Mouse (Mus musculus) frontal cortex, adult 2 months (tissue): Measurements from ENCODE around the gene Padi6. TPM values are rescaled to one million over a fixed set of nuclear protein-coding genes. Genes with fewer than 3 reads are reported as not detected.
A peak's percentile ranks its signal among the peaks of the same experiment; 100 is the strongest.

Experiments
- DNase-seq, 2 experiments: peaks; one replicate each; pipeline ENCODE4 v3.0.0; 2022; ENCODE audit warnings: low spot score in 1 of 2; ENCODE audit errors: extremely low spot score in 1 of 2
- polyA plus RNA-seq: library from polyadenylated mRNA; depleted of rRNA; stranded (reverse); fragments of >200 nt; gene quantifications from 2 replicates; pipeline ENCODE4 v1.2.3, GENCODE M21; 2012; rRNA removed

Gene Padi6
- polyA plus RNA-seq, result 0.97 and 1.2 TPM in 2 replicates

DNA sequence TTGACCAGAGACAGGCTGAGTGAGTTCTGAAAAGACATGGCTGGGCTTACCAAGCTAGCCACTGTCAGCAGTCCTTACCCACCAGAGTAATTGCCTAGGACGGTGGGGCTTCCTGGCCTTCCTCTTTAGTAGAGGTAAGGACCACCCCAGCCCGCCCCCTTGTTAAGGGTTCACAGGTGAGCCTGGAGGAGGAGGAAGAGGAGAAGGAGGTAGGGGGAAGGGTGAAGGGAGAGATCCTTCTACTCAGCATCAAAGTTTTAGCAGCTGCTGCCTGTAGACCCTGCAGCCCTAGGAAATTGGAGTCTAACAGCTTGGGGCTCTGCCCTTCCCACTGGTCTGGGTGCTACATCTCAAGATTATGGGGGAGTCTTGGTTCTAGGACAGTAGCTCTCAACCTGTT, at the start of gene Padi6:
TSS of gene Padi6 (minus strand) at position 101 of the 400 bp plus-strand sequence.
- no peak for DNase-seq

DNA sequence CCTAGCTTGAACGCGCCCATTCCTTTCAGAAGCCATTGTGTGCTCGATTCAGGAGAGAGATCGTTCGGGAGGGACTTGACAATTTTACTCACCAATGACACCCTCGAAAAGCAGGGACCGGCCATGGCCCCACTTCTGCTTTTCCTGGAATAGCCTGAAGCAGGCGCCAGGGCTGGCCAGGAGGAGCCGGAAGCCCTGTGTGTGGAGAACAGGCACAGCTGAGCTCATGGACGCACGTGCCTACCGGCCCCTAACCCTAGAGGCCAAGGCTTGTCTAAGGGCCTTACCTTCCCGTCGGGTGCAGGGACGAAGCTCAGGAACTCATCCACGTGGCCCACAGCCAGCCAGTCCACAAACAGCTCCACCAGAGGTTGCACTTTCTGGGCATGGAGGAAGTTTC, 48.6 kb upstream of the Padi6 start:
- DNase-seq, result no peak

DNA sequence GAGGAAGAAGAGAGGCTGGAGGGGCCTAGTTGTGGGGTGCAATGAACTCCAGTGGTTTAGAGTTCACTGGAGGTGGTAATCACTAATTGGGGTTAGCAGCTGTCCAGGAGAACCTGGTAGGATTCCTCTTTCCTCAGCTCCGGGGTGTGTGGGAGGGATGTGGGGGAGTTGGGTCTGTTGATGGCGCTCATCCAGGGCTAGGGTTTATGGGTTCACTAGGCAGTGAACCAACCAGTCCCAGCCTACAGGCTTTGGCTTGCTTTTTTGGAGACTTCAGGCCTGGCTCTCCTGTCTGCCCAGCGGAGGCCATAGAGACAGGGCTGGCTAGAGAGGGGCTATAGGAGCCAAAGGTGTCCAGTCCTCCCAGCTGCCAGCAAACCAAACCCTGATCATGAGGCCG, 47.5 kb upstream of the Padi6 start:
- DNase-seq, result no peak

DNA sequence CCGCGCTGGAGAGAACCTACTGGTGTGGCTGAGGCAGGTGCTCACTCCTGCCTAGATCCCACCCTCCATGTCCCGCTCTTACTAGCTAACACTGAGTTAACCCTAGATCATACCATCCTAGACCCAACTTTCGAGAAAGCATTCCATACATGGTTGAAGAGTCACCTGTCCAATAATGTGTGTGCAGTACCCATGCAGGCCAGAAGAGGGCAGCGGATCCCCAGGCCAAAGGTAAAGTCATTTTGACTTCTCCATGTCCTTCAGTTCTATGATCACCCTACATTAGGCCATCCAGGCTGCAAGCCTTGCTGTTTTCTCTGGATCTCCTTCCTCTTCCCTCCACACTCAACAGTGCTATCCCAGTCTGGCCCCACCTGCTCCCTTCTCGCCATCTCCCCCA, 46.5 kb upstream of the Padi6 start:
- peak in 1 of 2 experiments; percentile 63 for DNase-seq

DNA sequence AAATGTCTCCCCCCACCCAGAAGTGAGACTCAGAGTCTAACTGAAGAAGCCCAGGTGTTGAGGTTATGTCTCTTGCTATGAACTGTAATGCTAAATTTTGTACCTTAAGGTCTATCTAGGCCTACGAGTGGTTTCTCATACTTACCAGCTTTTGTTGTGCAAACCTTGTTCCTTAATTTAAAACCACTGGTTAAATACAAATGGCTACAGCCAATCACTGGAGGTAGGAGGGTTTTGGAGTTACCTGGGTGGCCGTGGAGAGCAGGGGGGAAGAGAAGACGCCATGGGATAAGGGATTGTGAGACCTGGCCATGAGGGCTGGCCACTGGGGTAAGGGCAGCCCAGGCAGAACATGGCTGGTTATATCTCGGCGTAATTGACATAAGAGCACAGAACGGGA, 45.8 kb upstream of the Padi6 start:
- no peak for DNase-seq

DNA sequence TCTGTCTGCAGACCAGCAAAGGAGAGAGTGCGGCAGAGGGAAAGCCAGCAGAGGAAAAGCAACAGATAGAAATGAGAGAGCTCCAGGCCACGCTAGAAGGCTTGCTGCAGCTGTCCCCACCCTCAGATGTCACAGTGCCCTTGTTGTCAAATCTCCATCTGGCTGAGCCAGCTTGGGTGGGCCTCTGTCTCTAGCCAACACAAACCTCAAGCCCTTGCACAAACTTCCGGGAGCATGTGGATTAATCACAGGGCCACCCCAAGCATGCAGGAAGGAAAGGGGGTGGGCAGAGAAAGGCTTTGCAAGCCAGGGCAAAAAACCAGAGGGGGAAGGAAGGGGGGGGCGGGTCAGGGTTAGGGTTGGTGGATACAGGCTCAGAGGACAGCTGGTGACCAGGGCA, 45.0 kb upstream of the Padi6 start:
- no peak for DNase-seq

DNA sequence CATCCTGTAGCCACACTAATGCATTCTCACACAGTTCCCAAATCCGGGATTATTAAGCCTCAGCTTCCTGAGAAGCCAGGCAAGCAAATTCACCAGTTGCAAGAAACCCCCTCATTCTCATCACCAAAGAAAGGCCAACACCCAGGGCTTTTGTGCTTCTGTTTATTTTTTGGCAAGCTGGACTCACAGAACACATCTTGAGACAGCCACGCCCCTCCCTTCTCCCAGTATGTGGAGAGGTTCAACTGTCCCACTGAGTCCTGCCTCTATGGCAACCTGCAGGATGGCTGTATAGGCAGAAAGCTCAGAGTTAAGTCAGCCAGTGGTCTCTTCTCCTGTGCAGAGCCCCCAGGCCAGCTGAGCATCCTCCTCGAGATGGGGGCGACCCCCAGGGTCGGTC, 42.8 kb upstream of the Padi6 start:
- DNase-seq, result no peak

DNA sequence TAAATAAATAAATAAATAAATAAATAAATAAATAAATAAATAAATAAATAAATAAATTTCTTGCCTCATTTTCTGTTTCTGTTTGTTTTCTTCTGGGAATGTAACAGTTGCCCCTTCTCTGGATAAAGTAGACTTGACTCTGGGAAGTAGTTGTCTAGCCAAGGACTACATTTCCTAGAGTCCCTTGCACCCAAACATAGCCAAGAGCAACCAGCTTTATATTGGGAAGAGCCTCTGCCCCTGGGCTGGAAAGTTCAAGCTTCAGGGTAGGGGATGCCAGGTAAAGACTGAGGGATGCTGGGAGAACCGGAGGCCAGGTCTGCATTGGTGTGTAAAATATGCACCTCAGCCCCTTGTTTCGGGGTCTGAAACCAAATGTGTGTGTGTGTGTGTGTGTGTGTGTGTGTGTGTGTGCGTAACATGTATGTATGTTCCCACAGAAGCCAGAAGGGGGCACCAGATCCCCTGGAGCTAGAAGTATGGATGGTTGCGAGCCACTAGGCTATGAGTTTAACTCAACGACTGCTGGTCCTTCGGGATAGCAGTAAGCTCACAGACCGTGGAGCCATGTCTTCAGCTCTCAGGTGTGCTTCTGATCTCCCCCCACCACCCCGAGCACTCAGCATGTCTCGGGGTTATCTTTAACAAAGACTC, 42.0 kb upstream of the Padi6 start:
- DNase-seq, result no peak

DNA sequence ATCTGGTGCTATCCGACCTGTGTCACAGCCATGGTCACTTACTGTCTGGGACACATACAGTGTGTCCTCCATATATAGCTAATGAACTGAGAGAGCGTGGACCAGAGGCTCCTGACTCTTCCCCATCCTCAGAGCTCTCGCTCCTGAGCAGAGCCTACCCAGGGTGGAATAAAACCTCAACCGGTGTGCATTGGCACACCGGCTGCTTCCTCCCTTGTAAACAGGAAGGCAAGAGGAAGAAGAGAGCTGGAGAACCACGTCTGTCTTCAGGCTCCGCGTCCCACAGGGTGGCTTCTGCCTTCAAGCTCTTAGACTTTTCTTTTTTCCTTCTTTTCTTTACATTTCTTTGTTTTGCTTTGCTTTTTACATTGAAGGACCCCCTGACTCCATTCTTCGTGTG, 40.4 kb upstream of the Padi6 start:
- no peak for DNase-seq

DNA sequence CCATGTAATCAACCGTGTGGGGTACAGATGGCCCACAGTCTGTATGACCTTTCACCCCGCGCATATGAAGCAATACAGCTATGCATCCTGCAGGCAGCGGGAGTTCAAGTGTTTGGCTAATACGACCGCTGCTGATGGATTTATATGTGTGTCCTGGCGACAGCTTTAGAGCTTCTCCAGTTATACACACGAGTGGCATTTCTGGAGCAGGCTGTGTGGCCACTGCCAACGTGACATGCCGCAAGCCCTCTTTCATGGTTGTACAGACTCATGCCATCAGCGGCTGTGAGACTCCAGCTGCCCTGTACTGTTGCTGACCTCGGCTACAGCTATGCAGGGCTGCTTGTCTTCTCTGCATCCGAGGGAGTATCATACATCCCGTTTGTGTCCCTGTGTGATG, 38.1 kb upstream of the Padi6 start:
- DNase-seq, result no peak

DNA sequence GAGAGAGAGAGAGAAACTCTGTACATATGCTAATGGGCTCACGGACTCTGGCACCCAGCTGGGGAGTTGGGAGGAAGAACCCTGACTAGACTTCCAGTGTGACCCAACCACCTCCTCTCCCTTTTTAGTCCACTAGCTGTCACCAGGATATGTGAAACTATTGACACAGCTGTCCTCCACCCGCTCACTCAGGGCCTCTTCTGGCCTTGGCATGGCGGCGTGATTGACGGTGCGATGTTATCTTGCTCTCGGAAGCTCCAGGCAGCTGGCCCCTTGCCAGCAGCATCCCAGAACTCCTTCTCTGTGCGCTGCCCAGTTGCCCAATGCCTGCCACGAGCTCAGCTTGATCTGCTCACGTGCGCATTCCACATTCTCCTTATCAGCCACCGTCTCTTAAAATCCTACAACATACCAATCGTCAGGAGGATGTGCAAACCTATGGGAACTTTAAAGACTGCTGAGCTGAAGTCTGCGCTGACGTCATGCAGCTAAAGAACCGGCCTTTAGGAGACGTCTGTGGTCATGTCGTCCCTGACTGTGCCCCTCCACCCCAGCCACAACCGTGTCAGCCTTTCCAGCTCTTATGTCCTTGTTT, 37.5 kb upstream of the Padi6 start:
- no peak for DNase-seq

DNA sequence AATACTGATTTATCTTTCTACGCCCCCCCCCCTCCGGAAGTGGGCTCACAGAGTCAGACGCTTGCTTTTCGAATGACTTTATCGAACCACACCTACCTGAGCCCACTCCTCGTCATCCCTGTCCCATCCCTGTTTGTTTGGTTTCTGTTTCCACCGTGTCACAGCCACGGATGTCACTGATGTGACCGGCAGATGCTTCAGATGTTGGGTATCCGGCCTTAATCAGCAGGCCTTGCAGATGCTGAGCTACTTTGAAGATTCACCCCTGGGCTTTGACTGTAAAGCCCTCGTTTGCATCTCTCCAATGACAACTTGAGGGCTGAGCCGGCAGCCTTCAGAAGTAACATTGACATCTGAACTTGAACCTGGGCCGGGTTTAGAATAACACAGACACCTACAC, 34.2 kb upstream of the Padi6 start:
- no peak for DNase-seq

DNA sequence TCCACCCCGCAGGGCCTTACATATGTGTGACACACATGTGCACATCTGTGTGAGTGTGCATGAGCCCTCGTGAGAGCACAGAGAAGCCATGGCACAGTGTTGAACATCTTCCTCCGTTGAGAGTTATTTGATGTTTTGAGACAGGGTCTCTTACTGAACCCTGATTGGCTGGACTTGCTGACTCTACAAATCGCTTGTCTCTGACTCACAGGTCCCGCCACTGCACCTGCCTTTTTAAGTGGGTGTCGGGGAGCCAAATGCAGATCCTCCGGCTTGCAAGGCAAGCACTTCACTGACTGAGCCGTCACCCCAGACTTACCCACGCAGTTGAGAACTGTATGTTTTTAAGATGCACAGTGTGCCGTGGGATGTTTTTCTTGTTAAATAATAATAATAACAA, 33.4 kb upstream of the Padi6 start:
- no peak for DNase-seq

DNA sequence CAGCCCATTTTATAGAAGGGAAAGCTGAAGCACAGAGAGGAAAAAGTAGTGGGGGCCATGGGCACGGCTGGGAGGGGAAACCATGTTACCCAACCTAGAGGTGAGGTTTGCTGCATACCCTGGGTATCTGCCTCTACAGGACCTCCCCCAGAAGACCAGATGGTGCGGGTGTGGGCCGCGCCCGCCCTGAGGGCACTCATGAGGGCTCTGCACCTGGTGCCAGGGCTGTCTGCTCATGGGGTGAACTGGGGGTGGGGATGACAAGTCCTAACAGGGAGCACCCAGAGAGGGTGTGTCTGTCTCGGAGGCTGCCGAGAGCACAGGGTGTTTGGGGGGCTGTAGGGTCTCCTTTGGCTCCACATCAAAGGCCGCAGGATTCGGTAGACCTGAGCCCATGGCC, 32.5 kb upstream of the Padi6 start:
- no peak for DNase-seq

DNA sequence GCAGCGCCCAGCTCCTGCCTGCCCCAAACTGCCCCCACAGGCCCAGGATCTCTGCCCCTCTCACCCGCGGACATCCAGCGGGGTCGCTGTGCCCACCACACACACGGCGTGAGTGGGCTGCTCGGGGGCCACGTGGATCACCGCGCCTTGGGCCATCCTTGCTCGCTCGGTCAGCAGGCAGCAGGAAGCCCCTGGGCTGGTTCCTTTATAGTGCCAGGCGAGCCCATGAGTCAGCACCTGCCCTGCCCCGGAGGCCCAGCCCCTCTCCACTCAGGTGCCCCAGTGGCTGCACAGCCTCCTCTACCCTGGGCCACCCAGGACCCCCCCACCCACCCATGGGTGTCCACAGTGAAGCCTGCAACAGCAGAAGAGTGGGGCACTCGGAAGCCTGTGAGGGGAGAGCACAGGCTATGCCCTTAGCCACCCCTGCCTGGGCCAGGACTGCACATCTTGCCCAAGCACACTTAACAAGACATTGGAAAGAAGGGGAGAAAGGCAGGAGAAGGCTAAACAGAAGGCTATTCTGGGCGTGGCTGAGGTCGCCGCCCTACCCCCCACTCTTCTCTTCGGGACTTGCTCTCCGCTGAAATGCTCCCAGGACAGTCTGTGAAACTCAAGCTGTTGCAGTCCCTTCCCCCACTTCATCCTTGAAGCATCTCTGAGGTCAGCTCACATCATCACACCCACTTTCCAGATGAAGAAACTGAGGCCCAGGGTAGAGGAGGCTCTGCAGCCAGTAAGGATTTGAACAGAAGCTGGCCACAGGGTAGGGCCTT, 31.8 kb upstream of the Padi6 start, which contains the start of gene Padi4:
TSS of gene Padi4 (minus strand) at position 212 of the 776 bp plus-strand sequence.
- no peak for DNase-seq

DNA sequence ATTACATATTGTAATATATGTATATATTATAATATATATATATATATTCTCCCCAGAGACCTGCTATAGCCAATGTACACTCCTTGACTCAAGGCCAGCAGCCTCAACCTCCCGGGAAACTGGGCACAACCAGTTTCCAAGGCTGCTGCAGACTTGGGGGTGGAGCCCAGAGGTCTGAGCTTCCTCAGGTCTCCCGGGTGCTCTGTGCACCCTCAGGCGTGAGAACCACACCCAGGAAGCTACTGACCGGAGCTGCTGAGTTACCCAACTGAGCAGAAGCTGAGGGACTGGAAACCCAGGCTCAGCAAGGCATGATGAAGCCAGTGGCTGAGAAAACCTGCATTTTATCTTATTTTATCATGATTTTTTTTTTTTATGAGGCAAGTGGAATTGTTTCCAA, 28.6 kb upstream of the Padi6 start:
- DNase-seq, result no peak

DNA sequence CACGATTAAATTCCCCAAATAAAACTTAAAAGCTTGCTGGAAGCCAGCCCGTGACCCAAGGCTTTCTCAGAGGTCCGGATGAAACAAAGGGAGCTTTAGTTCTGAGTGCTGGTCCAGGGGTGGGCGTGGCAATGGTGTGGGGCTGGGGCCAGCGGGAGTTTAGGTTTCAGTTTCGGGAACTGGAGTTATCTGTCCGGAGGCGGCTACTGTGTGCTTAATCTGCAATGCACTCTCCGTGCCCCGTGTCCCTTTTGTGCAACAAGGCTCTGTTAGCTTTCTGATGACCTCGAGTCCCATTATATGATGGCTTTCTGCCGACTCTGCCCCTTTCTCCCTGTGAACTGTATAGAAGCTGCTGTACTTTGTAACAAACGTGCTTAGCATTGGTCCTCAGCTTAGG, 28.0 kb upstream of the Padi6 start:
- no peak for DNase-seq

DNA sequence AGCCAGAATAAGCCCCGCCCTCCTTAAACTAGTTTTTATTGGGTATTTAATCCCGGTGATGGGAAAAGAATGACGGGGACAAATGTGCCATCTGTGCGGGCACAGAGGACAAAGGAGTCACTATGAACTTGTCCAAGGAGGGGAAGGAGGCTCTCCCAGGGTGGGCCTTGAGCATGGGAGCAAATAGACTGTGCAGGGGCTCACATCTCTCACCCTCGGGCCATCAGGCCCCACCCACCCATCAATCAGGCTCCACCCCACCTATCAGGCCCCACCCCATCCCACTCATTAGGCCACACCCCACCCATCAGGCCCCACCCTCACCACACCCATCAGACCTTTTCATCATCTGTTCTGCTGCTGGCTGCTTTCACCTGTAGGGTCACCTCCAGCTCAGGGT, 26.5 kb upstream of the Padi6 start:
- DNase-seq, result no peak

DNA sequence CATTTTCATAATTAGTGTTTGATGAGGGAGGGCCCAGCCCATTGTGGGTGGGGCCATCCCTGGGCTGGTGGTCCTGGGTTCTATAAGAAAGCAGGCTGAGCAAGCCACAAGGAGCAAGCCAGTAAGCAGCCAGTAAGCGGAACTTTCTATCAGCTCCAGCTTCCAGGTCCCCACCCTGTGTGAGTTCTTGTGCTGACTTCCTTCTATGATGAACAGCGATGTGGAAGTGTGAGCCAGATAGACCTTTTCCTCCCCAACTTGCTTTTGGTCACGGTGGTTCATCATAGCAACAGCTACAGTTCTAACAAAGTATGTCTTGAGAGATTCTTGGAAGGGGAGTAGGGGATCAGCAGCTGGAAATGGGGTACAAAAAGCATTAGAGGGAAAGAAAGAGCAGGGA, 23.5 kb upstream of the Padi6 start:
- no peak for DNase-seq

DNA sequence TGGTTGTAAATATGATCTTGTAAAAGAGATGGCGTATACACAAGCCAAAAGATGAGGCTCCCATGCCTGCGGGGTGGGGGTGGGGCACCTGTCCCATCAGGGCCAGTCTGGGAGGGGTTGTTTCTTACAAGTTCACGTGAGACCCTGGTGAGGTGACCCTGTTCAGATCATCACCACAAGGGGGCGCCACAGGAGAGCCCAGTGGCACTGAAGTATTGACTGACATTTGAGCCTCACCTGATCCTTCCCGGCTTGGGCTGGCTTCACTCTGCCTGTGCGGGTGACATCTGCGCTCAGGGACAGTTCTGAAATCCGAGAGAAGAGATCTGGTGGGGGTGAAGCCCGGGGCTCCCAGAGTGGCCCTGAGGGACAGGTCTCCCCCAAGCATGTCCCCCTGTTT, 20.7 kb upstream of the Padi6 start:
- peak in 1 of 2 experiments; percentile 46 for DNase-seq

DNA sequence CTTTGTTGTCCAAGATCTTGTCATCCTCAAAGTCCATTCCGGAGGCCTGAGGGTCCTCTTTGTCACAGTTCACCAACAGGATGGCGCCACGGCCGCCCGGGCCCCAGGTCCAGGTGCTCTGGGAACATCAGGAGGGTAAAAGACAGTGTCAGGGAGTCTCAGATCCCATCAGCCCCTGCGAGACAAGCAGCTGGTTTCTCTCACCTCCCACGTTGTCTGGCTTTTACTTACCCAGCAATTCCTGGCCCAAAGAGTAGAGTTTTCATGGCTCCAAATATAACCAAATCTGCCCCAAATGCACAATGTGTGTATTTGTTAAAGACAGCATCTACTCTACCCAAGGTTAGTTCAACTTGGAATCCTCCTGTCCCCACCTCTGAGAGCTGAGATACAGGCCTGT, 19.2 kb upstream of the Padi6 start:
- no peak for DNase-seq

DNA sequence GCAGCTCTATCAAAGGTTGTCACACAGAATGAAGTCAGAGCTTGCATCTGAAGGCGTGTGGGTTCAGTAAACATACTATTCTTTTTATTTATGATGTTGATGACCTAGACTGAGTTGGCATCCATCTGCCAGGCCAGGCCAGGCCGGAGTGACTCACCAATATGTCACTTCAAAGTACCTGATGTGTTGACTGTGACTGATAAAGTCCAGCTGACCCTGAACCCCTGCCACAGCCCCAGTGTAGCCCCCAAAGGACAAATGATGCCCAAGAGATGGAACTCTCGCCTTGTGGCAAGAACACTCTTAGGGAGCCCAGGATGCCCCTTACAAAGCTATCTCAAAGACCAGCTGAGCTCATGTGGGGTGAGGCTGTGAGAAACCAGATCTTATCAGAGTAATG, 13.4 kb upstream of the Padi6 start:
- no peak for DNase-seq
